Mouse (Mus musculus) bone marrow, adult 2 months (tissue): Measurements from ENCODE around the gene Smarca1.

Source experiments
- CTCF ChIP-seq: fragments of 200-500 bp; IDR thresholded peaks from 2 replicates; pipeline ENCODE4 v1.5.1; 2011; ENCODE audit warnings: low read length, control low read depth; ENCODE audit not compliant: control insufficient read depth, insufficient read depth
- POLR2A ChIP-seq: fragments of 200-500 bp; IDR thresholded peaks from 2 replicates; pipeline ENCODE4 v1.6.1; 2011; ENCODE audit warnings: low read depth, mild to moderate bottlenecking, control low read depth, low read length, borderline replicate concordance; ENCODE audit not compliant: control insufficient read depth

- TF ChIP-seq CTCF (no peak), POLR2A (no peak)
Measured at GRCm38 (mm10) chrX:47808717-47809116, 84.1 kb downstream of the Smarca1 start.
